Mouse (Mus musculus) Muller cell, postnatal 12 days (primary cell): ENCODE measurements around the gene Slc29a4.
A peak's percentile ranks its signal among the peaks of the same experiment; 100 is the strongest.

Experiments
- DNase-seq: peaks from one replicate; pipeline ENCODE4 v3.0.0-alpha.2; 2015; ENCODE audit errors: inconsistent ontology term

Slc29a4 gene

DNA sequence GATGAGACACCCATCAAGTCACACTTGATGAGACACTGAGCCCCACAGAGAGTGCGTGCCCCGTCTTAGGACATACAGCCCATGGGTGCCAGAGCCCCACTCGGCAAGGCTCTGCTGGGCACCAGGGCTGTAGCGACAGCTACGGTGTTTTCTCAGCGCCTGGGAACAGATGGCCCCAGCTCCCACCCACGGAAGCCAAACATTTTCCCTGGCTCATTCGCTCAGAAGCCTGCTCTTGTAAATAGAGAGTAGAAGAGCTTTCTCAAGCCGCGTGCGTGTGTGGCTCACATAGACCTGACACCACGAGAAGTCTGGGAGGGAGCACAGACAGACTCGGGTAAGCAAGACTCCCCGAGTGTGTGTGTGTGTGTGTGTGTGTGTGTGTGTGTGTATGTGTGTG is at the start of gene Slc29a4:
Gene Slc29a4, plus strand, starts transcription at position 265 of the 400 bp plus-strand sequence.
- no peak for DNase-seq

- no peak for DNase-seq
Observed at GRCm38 (mm10) chr5:142648162-142648561, 44.1 kb upstream of the Slc29a4 start.

DNA sequence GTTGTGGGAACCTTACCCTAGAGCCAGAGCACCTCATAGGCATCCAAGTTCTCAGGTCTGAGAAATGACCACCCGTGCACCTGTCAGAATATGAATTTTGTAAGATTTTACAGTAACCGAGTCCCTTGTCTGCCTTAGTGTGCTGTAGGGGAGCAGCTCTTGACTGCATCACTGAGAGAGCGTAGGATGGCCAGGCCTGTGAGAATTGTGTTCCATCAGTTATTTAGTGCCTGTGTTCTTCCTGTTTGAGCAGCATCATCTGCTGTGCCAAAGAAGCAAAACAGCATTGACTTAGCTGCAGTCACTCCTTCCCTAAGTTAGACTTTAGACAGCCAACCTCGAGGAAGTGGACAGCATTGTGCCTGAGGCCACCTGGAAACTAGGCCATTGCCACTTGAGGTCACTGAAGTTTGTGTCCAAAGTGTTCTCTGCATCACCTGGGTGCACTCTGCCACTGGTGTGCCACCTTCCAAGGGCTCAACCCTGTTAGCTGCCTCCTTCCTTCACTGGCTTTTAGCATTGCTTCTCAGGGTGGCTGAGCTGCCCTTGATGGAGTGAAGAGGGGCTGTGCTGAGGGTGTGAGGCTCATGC is 42.8 kb upstream of the Slc29a4 start:
- DNase-seq: no peak

DNA sequence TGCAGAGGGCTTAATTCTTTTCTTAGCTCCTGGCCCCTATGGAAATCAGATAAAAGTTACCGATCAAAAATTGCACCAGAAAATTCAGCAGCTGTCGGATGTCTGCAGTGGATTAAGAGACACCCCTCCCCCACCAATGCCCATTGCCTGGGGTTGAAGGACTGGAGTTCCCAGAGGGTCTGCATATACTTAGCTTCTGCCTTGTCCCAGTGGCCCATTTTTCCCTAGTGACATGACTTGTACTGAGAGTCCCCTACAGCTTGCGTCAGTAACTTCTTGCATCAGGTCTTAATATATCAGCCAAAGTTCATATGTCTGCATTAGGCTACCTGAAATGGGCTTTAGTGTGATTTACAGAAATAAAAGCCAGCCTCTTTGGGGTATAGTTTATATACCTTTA is 41.9 kb upstream of the Slc29a4 start:
- no peak for DNase-seq

- no peak for DNase-seq
Observed at GRCm38 (mm10) chr5:142650794-142651497, 41.4 kb upstream of the Slc29a4 start.

DNA sequence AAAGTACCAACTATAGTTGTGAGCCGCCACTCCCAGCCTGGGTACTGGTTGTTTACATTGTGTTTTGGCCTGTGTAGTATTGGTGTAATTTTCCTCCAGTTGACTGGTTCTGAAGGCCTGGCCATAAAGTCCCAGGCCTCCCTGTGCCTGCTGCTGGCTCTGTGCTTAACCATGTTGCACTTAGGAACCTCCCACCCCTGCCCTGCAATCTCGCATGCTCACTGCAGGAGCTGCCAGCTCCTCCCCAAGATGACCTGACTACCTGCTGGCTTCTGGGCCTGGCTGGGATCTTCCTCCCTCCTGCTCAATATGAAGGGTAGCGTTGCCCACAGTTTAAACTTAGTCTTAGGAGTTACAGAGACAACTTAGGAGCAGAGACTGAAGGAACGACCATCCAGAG is 40.0 kb upstream of the Slc29a4 start:
- no peak for DNase-seq

DNA sequence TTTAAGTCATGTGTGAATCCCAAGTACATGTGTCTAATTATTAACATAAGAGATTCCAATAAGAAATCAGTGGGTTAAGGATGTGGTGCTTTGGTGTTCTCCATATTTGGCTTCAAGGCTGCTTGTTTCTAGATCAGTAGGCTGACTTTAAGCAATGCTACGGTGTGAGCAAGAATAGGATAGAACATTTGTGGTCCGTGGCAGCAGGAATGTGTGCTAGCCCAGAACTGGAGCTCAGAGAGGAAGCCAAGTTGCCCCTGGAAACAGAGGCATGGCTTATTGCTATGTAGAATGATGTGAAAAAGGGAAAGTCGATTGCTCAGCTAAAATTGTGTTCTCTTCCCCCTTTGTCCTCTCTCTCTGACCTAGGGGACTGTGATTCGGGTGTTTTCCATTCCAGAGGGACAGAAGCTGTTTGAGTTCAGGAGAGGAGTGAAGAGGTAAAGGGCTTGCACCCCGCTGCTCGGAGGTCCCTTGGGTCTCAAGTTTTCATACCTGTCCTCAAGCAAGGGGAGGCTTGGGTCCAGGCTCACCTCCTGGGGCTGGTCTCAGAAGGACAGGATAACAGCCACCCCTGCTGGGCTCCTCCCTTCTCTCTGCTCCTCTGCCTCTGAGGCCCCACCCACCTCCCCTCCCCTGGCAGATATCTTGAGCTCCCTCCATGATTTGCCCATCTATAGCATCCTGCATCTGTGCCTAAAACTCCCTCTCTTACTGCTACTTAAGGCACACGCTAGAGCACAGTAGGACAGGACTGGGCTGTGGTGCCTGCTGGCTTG is 31.5 kb upstream of the Slc29a4 start:
- no peak for DNase-seq

- DNase-seq: no peak
Observed at GRCm38 (mm10) chr5:142667921-142668320, 24.4 kb upstream of the Slc29a4 start.

DNA sequence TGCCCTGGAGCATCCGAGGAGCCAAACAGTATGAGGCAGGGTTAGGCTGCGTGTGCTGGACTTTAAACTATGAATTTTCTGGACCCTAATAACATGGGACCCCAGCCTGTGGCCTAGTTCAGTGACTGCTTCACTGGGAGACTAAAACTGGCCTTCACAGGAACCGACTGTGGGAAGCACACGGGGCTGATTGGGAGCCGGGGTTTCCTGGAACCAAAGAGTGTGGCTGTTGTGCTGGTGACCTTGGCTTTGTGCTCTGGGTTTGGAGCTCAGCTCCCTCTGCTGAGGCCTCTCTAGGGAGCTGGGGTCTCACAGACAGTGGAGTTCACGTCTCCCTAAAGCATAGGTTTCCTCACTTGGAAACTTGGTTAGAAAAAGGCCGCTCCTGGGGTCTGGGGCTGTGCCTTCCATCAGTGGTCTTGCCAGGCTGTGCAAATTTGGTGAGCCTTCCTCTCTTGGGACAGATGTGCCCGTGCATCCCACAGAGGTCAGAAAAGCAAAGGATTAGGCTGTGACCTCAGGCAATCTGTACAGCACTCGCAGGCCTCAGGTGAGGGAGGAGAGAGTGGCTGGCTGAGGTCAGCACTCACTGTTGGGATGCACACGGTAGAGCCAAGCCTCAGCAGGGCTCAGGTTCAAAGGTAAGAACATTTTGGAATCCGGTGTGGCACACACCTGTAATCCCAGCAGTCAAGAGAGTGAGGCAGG is 23.6 kb upstream of the Slc29a4 start:
- DNase-seq: no peak

GRCm38 (mm10) chr5:142669726-142670125 is 22.6 kb upstream of the Slc29a4 start:
- DNase-seq: no peak

GRCm38 (mm10) chr5:142673082-142673481 is 19.2 kb upstream of the Slc29a4 start:
- peak; percentile 5 for DNase-seq

- DNase-seq: no peak
Observed at GRCm38 (mm10) chr5:142678141-142678571, 14.2 kb upstream of the Slc29a4 start.

GRCm38 (mm10) chr5:142679065-142679464 is 13.2 kb upstream of the Slc29a4 start:
- no peak for DNase-seq

GRCm38 (mm10) chr5:142681911-142682310 is 10.4 kb upstream of the Slc29a4 start:
- peak; percentile 16 for DNase-seq

- DNase-seq: no peak
Observed at GRCm38 (mm10) chr5:142682529-142682928, 9.8 kb upstream of the Slc29a4 start.

DNA sequence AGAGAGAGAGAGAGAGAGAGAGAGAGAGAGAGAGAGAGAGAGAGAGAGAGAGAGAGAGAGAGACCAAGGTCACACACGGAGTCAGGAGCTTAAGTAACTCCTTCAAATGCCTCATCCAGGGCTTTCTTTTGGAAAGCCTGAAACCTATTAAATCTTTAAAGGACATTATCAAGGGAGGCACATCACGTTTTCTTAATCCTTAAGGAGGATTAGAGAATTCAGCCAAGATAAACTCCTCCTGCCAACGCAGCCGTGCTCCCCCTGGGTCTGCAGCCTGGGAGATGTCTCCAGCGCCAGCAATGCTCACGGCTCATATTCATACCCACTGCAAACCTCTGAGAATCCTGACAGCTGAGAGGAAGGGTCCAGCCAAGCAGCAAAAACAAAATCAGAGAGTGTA is 3.4 kb upstream of the Slc29a4 start:
- no peak for DNase-seq

GRCm38 (mm10) chr5:142690343-142690742 is 2.0 kb upstream of the Slc29a4 start:
- no peak for DNase-seq

DNA sequence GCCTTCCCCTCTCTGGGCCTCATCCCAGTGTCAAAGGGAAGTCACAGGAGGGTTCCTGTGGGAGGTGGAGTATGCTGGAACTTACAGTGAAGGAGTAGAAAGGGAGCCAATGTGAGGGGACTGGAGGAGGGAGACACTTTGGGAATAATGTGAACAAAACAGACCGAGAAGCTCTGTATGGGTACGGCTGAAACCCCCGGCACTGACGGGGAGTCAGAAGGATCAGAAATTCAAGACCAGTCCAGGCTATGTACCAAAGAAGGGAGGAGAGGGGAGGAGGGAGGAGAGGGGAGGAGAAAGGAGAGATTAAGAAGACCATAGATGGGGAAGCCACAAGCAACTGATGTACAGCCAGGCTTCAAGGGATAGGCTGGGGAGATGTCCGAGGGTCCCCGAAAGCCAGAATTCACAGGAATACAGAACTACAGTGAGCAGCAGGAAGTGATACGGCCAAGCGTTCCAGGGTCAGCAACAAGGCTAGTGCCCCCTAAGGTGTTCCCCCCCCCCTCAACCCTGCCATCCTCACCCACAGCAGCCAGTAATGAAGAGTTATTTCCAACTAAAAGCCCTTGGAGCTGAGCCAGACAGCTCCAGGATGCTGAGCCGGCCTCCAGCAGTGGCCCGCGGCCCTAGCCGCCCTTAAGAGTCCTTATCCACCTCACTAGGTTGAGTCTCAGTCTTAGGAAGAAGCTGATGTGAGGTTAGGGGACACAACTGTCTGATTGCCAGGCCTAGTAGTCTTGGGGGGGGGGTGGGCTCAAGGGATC is 842 bp downstream of the Slc29a4 start:
- DNase-seq: no peak

GRCm38 (mm10) chr5:142693738-142694430 is 1.6 kb downstream of the Slc29a4 start:
- DNase-seq: no peak

DNA sequence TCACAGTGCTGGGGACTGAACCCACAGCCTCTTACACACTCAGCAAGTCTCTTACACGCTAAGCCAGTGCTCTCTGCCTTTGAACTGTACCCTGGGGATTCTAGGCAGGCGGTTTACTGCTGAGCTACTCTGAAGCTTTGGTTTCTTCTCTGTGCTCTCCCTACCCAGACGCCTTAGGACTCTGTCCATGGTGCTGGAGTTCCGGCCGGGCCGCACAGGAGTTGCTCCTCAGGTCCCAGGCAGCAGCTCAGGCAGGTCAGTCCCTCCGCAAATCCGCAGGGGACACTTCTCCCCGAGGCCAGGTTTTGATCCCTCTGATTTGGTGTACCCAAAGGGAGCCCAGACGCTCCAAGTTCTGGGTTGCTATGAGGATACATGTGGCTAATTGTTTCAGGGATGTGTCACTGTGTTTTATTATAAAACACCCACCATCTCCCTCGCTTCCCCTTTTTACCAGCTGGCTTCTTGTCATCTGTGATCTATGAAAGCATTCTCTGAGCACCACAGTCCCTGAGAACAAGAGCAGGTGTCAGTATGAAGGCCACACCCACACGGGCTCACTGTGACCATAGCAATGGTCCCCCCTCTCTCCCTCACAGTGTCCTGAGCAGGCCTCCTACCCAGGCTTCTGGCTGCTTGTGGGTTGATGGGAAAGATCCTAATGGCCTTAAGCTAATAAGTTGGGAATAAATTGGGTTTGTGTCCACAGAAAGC is 2.5 kb downstream of the Slc29a4 start:
- DNase-seq: peak; percentile 69
